8 mouse cellular contexts compared by ENCODE assay signal in genomic region chr17:80729080-80729749, GRCm38 (mm10). TPM values are rescaled to one million over a fixed set of nuclear protein-coding genes. Genes with fewer than 3 reads are reported as not detected.
DNase-seq lines count a peak whose midpoint lies in the region; ATAC-seq lines count a peak whose summit lies in the region.

No protein-coding gene starts in this region.

- DNase-seq in kidney, adult 8-10 months, result no peak
- peak; percentile 57 for DNase-seq in brain, adult 2 months (ENCODE audit: low read depth, low spot score)
- peak; percentile 34 for DNase-seq in lung, postnatal 14 days
- DNase-seq in thymus, adult 18-20 months, result no peak
- DNase-seq in c-Kit-positive CD71-positive TER-119-positive erythroid progenitor cells, embryonic 14.5 days (ENCODE audit: low spot score), result no peak
- no peak for DNase-seq in adrenal gland, postnatal 25 days

- H3K36me3 ChIP-seq in kidney, embryonic 15.5 days, result no peaks in the 10 kb centered on the region; the same call in 1 of the 2 replicates
- no peaks in the 10 kb centered on the region for H3K36me3 ChIP-seq in hindbrain, embryonic 12.5 days

- H3K9ac ChIP-seq in kidney, embryonic 15.5 days, result no peak overlapping the region
- H3K9ac ChIP-seq in hindbrain, embryonic 12.5 days, result no peak overlapping the region

- H3K9me3 ChIP-seq in kidney, embryonic 15.5 days (replicated peaks), result no peaks in the 10 kb centered on the region
- no peaks in the 10 kb centered on the region for H3K9me3 ChIP-seq in hindbrain, embryonic 12.5 days (replicated peaks)

- peaks cover 24% of the 10 kb centered on the region for H3K4me1 ChIP-seq in kidney, embryonic 15.5 days
- H3K4me1 ChIP-seq in hindbrain, embryonic 12.5 days, result peaks cover 23% of the 10 kb centered on the region

- no peak for ATAC-seq in kidney, embryonic 15.5 days (replicated peaks; ENCODE audit: low FRiP score)
- ATAC-seq in hindbrain, embryonic 12.5 days (ENCODE audit: low FRiP score), result no peak

- no peaks in the 10 kb centered on the region for H3K27me3 ChIP-seq in kidney, embryonic 15.5 days
- H3K27me3 ChIP-seq in hindbrain, embryonic 12.5 days, result no peaks in the 10 kb centered on the region

- H3K4me2 ChIP-seq in kidney, embryonic 15.5 days, result peak overlapping the region; percentile 77
- peak overlapping the region; percentile 82; the same call in 1 of the 2 replicates for H3K4me2 ChIP-seq in hindbrain, embryonic 12.5 days (replicated peaks)

- H3K27ac ChIP-seq in kidney, embryonic 15.5 days, result peak overlapping the region; percentile 98
- H3K27ac ChIP-seq in hindbrain, embryonic 12.5 days, result no peak overlapping the region

- peak overlapping the region; percentile 89 for H3K4me3 ChIP-seq in kidney, embryonic 15.5 days (replicated peaks)
- peak overlapping the region; percentile 92; the same call in 1 of the 2 replicates for H3K4me3 ChIP-seq in hindbrain, embryonic 12.5 days

- WGBS in kidney, embryonic 15.5 days, result 34% methylated on average over 9 of the region's 9 CpGs
- WGBS in hindbrain, embryonic 12.5 days, result 37% methylated on average over 9 of the region's 9 CpGs

RNA-seq across cellular contexts. Expression of gene Map4k3, which starts 0.9 kb away (rescaled TPM):
- 24.0 and 25.2 TPM in 2 replicates for polyA plus RNA-seq in kidney, embryonic 15.5 days (2015; fragmentation: Nextera tagmentation; extraction: Ambion mirVana)
- polyA plus RNA-seq in hindbrain, embryonic 12.5 days (2016; fragmentation: Nextera tagmentation; extraction: Ambion mirVana), result 36.4 and 36.8 TPM in 2 replicates
- total RNA-seq in adrenal gland, postnatal 25 days (2021), result 41.9 and 47.6 TPM in 2 replicates

Comparison
In these comparisons a context has a peak if more than half of its experiments do, and no peak if none do; other contexts are left out.
1. DNase-seq: peak in brain, adult 2 months (single experiment) and lung, postnatal 14 days (single experiment); none in kidney, adult 8-10 months (0 of 2), thymus, adult 18-20 months (0 of 2), c-Kit-positive CD71-positive TER-119-positive erythroid progenitor cells, embryonic 14.5 days (single experiment) and adrenal gland, postnatal 25 days (single experiment).